Mouse (Mus musculus) forebrain, embryonic 12.5 days (tissue): ENCODE measurements around the gene Sbds. TPM values are rescaled to one million over a fixed set of nuclear protein-coding genes. Genes with fewer than 3 reads are reported as not detected.
"Not testable (repeated sequence)": the region's sequence is repeated elsewhere in the genome, so short reads cannot be mapped to it uniquely, and the experiment has no call there.

Source experiments
- ATAC-seq: fragments of 200-750 bp; cut with Nextera tagmentation; 2 replicates; pipeline ENCODE4 v1.8.0; 2017; ENCODE audit warnings: moderate TSS enrichment; ENCODE audit not compliant: low FRiP score
- H3K27ac ChIP-seq: fragments of 300-500 bp; sonication (generic); 2 replicates; pipeline ENCODE4 v1.5.1; 2016; ENCODE audit warnings: mild to moderate bottlenecking
- H3K27me3 ChIP-seq: fragments of 300-500 bp; sonication (generic); 2 replicates; pipeline ENCODE4 v1.6.1; 2016; ENCODE audit warnings: mild to moderate bottlenecking
- H3K36me3 ChIP-seq: fragments of 300-500 bp; sonication (generic); replicated peaks from 2 replicates; pipeline ENCODE4 v1.6.1; 2016; ENCODE audit warnings: mild to moderate bottlenecking
- H3K4me1 ChIP-seq: fragments of 300-500 bp; sonication (generic); 2 replicates; pipeline ENCODE4 v1.6.1; 2016
- H3K4me2 ChIP-seq: fragments of 300-500 bp; sonication (generic); 2 replicates; pipeline ENCODE4 v1.6.1; 2016; ENCODE audit warnings: mild to moderate bottlenecking, moderate library complexity
- H3K4me3 ChIP-seq: fragments of 300-500 bp; sonication (generic); replicated peaks from 2 replicates; pipeline ENCODE4 v1.5.1; 2016; ENCODE audit warnings: mild to moderate bottlenecking
- H3K9ac ChIP-seq: fragments of 300-500 bp; sonication (generic); 2 replicates; pipeline ENCODE4 v1.6.1; 2016; ENCODE audit warnings: mild to moderate bottlenecking
- H3K9me3 ChIP-seq: fragments of 300-500 bp; sonication (generic); 2 replicates; pipeline ENCODE4 v1.6.1; 2016
- WGBS: fragments of 180-500 bp; shearing (Covaris S2); methylation state at CpG from one replicate; pipeline ENCODE4 v1.1.7; 2016; 5-methylcytosine and 5-hydroxymethylcytosine counted together
- polyA plus RNA-seq: library from polyadenylated mRNA; unstranded; fragments of >200 nt; fragmentation: Nextera tagmentation; extraction: Ambion mirVana; gene quantifications from 2 replicates; pipeline ENCODE4 v1.2.1, GENCODE M21; 2016

Gene Sbds
- polyA plus RNA-seq, 1 experiment from 2014 or later = 74.9 TPM

DNA sequence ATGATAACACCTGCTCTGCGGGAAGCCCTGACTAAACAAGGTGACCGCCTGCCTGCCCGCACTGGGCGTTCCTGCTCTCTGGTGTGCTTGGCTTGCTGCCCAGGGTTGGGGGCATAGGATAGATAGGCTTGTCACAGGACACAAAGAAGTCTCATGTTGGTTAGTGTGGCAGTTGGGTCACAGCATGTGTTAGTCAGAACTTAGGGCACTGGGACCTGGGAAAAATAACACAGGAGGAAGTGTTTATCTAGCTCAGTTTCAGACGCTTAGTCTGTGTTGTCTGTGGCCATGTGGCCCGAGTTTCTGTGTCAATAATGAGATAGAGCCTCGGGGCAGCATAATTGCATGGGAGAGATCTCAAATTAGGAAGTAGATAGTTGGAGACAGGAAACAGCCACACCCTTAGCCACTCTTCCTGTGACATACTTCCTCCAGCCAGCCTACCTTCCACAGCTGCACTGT lies 22.7 kb upstream of the Sbds start:
- Histone ChIP-seq H3K27ac (no peak overlapping the region), H3K9ac (no peak overlapping the region), H3K36me3 (peaks cover 66% of the 10 kb centered on the region), H3K4me3 (no peak overlapping the region), H3K9me3 (no peaks in the 10 kb centered on the region), H3K4me2 (no peak overlapping the region), H3K27me3 (no peaks in the 10 kb centered on the region), H3K4me1 (no peaks in the 10 kb centered on the region)
- ATAC-seq = no peak
- 94% methylated on average over 7 of the region's 7 CpGs for WGBS

DNA sequence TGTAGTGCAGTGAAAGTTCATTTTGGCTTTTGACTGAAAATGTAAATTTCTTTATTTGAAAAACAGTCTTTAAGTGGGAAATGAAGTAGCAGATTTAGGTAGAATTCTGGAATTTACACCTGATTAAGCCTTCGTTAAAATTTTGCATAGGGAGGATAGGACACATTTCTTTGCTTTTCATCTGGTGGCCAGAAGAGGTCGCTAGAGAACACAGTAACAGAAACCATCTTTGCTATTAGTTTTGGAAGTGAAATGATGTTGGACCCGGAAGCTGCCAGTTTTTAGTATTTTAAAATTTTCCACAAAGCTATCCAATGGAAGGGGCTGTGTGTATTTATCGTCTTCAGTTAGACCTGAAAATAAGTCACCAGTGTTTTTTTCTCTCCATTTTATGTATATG lies 20.2 kb upstream of the Sbds start:
- no peaks in the 10 kb centered on the region for H3K4me1 ChIP-seq
- no peaks in the 10 kb centered on the region for H3K9me3 ChIP-seq
- ATAC-seq = no peak
- no peak overlapping the region for H3K4me2 ChIP-seq
- H3K4me3 ChIP-seq = no peak overlapping the region
- peaks cover 65% of the 10 kb centered on the region for H3K36me3 ChIP-seq
- H3K9ac ChIP-seq = no peak overlapping the region
- no peak overlapping the region for H3K27ac ChIP-seq
- 52% methylated on average over 4 of the region's 4 CpGs for WGBS
- no peaks in the 10 kb centered on the region for H3K27me3 ChIP-seq

DNA sequence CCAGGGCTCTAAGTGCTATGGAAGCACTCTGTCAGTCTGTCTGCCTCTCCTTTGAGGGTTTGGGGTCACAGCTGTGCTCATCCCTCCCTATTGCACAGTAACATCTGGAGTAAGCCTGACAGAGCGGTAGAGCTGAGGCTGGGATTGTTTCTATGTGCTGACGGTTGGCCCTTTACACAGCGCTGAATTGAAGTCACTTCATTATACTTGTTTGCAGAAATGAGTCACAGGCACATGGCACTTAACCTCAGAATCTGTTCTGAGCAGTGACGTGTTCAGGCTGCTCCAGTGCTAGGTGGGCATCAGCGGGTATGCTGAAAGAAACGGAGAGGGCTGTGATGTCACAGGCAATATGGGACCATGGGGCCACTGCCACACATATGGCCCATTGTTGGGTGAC lies 17.7 kb upstream of the Sbds start:
- peaks cover 66% of the 10 kb centered on the region for H3K36me3 ChIP-seq
- H3K4me3 ChIP-seq = no peak overlapping the region
- H3K9ac ChIP-seq = no peak overlapping the region
- H3K4me1 ChIP-seq = no peaks in the 10 kb centered on the region
- no peak for ATAC-seq
- H3K9me3 ChIP-seq = no peaks in the 10 kb centered on the region
- no peak overlapping the region for H3K4me2 ChIP-seq
- no peak overlapping the region for H3K27ac ChIP-seq
- 94% methylated on average over 6 of the region's 6 CpGs for WGBS
- no peaks in the 10 kb centered on the region for H3K27me3 ChIP-seq

DNA sequence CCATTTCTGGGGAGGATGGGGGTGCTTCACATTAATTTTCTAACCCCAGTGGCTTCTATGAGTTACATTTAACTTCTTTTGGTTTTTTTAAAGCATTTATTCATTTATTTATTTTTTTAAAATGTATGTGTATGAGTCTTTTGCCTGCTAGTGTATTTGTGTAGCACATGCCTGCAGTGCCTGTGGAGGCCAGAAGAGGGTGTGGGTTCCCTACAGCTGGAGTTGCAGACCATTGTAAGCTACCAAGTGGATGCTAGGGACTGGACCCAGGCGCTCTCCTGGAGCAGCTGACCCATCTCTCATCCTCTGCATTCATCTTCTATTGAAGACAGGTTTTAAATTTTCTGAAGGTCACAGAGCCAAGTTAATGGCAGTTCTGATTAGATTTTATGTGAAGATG lies 17.0 kb upstream of the Sbds start:
- Histone ChIP-seq H3K4me2 (no peak overlapping the region), H3K4me1 (no peaks in the 10 kb centered on the region), H3K27me3 (no peaks in the 10 kb centered on the region), H3K27ac (no peak overlapping the region), H3K9ac (no peak overlapping the region), H3K9me3 (no peaks in the 10 kb centered on the region), H3K4me3 (no peak overlapping the region), H3K36me3 (peaks cover 68% of the 10 kb centered on the region)
- WGBS = 97% methylated on average over 1 of the region's 1 CpGs
- no peak for ATAC-seq

DNA sequence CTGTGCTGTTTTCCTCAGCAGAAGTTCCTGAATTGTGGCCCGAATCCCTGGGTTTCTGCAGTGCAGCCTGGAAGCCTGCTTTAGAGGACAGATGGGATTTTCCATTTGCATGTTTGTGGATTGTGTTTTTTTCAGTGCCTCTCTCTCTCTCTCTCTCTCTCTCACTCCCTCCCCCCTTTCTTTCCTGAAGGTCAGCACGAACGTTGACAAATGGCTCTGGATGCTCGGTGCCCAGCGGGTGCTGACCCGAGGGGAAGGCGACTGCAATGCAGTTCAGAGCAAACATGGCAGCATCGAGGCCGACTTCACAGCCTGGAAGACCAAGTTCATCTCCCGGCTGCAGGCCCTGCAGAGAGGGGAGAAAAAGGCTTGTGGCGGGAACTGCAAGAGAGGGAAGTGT lies 13.6 kb upstream of the Sbds start:
- H3K27me3 ChIP-seq = no peaks in the 10 kb centered on the region
- H3K9ac ChIP-seq = no peak overlapping the region
- no peak for ATAC-seq
- H3K4me3 ChIP-seq = no peak overlapping the region
- WGBS = 81% methylated on average over 11 of the region's 11 CpGs
- no peak overlapping the region for H3K4me2 ChIP-seq
- H3K9me3 ChIP-seq = no peaks in the 10 kb centered on the region
- H3K27ac ChIP-seq = no peak overlapping the region
- H3K4me1 ChIP-seq = no peaks in the 10 kb centered on the region
- peaks cover 72% of the 10 kb centered on the region for H3K36me3 ChIP-seq

DNA sequence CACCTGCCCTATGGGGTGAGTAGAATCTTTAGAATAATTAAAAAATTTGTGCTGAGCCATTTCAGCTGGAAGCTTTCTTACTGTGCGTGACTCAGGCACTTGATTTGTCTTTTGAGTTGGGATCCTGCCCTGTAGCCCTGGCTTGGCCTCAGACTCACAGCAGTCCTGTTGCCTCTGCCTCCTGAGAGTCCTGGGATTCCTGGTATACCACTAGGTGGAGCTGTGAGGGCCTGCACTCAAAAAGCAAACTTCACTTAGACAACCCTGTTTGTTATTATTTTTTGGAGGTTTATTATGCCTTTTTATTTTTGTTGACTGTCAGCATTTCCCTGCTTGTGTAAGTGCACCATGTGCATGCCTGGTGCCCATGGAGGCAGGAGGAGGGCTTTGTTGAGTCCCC lies 12.0 kb upstream of the Sbds start:
- 94% methylated on average over 1 of the region's 1 CpGs for WGBS
- no peaks in the 10 kb centered on the region for H3K9me3 ChIP-seq
- H3K36me3 ChIP-seq = peaks cover 75% of the 10 kb centered on the region
- no peak for ATAC-seq
- no peaks in the 10 kb centered on the region for H3K4me1 ChIP-seq
- no peak overlapping the region for H3K4me3 ChIP-seq
- no peak overlapping the region for H3K4me2 ChIP-seq
- no peaks in the 10 kb centered on the region for H3K27me3 ChIP-seq
- no peak overlapping the region for H3K27ac ChIP-seq
- H3K9ac ChIP-seq = no peak overlapping the region

DNA sequence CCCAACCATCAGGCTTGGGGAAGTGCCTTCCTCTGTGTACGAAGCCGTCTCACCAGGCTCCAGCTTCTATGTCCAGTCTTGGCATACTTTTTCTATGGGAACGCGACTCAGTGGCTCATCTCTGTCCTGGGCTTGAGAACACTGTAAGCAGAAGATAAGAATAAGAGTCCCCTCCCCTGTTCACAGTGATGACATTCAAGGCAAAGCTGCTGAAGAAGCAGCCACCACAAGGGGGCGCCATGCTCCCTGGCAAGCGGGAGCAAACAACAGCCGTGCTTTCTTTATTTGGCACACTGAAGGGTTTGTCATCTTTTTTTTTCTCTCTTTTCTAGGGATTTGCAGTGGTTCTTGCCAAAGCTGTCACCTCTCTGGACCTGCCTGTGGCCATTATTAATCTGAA lies 11.3 kb upstream of the Sbds start:
- ATAC-seq = no peak
- H3K27me3 ChIP-seq = no peaks in the 10 kb centered on the region
- no peaks in the 10 kb centered on the region for H3K4me1 ChIP-seq
- 83% methylated on average over 7 of the region's 7 CpGs for WGBS
- no peak overlapping the region for H3K9ac ChIP-seq
- H3K4me2 ChIP-seq = no peak overlapping the region
- no peaks in the 10 kb centered on the region for H3K9me3 ChIP-seq
- peaks cover 68% of the 10 kb centered on the region for H3K36me3 ChIP-seq
- H3K27ac ChIP-seq = no peak overlapping the region
- H3K4me3 ChIP-seq = no peak overlapping the region

DNA sequence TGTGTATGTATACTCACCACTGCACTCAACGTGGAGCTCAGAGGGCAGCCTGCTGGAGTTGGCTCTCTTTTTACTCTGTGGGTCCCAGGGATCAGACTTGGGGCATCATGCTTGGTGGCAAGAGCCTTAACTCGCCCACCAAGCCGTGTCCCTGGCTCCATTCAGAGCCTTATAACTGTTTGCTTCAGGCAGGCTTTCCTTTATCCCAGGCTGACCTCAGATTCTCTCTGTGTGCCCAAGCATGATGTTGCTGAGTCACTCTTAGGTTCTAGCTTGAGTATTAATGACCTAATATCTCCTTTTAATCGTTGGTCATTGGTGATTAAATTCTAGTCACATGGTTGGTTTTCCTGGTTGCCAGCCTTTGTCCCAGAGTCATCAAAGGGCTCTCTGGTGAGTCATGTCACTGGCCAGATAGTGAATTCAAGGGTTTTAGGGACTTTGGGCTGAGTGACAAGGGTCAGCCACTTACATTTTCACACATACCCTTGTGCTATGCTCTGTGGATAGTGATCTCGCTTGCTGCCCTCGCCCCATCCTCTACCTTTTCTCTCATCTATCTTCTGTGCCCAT lies 9.2 kb upstream of the Sbds start:
- Histone ChIP-seq H3K4me3 (no peak overlapping the region), H3K9me3 (no peaks in the 10 kb centered on the region), H3K27me3 (no peaks in the 10 kb centered on the region), H3K27ac (no peak overlapping the region), H3K4me2 (no peak overlapping the region), H3K9ac (no peak overlapping the region), H3K4me1 (no peaks in the 10 kb centered on the region), H3K36me3 (peaks cover 56% of the 10 kb centered on the region)
- WGBS = 91% methylated on average over 6 of the region's 6 CpGs
- no peak for ATAC-seq

DNA sequence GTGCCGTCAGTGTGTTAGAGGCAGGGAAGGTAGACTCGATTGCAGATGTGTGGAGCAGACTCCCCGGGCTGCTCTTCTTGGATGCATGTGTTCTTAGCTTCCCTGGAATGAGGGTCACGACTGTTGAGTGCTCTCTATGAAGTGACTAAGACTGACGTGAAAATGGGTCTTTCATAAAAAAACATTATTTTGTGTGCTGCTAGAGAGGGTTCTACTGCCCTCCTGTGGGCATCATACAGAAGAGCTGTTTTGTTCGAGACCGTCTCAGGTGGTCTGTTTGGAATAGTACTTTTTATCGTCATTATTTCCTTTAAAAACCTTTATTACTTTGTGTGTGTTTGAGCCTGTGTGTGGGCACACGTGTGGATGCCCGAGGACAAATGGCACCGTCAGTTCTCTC lies 8.1 kb upstream of the Sbds start:
- Histone ChIP-seq H3K4me3 (no peak overlapping the region), H3K4me2 (no peak overlapping the region), H3K36me3 (peaks cover 47% of the 10 kb centered on the region), H3K4me1 (no peaks in the 10 kb centered on the region), H3K9ac (no peak overlapping the region), H3K9me3 (no peaks in the 10 kb centered on the region), H3K27me3 (no peaks in the 10 kb centered on the region), H3K27ac (no peak overlapping the region)
- ATAC-seq = no peak
- 84% methylated on average over 11 of the region's 11 CpGs for WGBS

DNA sequence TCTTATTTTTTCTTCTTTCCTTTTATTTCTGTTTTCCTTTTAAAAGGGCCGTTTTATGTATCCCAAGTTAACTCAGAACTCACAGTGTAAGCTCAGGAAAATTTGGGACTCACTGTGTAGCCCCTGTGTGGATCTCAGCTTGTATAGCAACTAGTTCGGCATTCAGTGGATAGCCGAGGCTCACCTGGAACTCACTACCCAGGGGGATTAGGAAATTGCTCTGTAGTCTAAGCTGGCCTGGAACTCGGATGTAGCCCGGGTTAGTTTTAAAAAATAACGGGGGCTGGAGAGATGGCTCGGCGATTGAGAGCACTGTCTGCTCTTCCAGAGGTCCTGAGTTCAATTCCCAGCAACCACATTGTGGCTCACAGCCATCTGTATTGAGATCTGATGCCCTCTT lies 2.0 kb upstream of the Sbds start:
- H3K36me3 ChIP-seq = peaks cover 13% of the 10 kb centered on the region
- no peaks in the 10 kb centered on the region for H3K9me3 ChIP-seq
- H3K4me1 ChIP-seq = peaks cover 25% of the 10 kb centered on the region
- peak overlapping the region; percentile 69 for H3K4me3 ChIP-seq
- peak overlapping the region; percentile 73 for H3K9ac ChIP-seq
- no peak for ATAC-seq
- H3K4me2 ChIP-seq = peak overlapping the region; percentile 67
- H3K27me3 ChIP-seq = no peaks in the 10 kb centered on the region
- H3K27ac ChIP-seq = peak overlapping the region; percentile 79; the same call in 1 of the 2 replicates
- 9% methylated on average over 8 of the region's 8 CpGs for whole genome bisulfite sequencing

DNA sequence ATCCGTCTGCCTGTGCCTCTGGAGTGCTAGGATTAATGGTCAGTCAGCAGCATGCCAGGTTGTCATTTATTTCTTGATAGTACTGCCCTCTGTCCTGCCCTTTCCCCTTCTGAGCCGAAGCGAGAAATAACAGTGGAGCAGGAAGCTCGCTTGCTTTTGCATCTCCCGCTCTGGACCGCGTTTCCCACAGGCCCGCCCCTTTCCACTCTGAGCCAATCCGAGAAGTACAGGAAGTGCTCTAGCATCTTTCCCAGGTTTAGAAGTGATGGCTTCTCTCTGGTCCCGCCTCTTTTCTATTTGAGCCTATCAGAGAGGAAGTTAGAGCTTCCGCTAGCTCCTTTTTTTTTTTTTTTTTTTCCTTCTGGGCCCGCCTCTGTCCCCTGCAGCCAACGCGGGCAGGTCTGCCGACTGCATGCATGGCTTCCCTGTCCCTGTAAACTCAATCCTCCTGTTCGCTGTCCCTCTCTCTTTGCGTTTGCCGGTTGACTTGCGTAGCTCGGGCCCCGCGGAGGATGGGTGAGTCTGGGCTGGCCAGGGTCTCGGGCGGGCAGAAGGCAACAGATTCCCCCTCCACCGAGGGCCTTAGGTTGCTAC lies 1.4 kb upstream of the Sbds start:
- ATAC-seq = peak; percentile 94
- H3K27ac ChIP-seq = peak overlapping the region; percentile 79; the same call in 1 of the 2 replicates

DNA sequence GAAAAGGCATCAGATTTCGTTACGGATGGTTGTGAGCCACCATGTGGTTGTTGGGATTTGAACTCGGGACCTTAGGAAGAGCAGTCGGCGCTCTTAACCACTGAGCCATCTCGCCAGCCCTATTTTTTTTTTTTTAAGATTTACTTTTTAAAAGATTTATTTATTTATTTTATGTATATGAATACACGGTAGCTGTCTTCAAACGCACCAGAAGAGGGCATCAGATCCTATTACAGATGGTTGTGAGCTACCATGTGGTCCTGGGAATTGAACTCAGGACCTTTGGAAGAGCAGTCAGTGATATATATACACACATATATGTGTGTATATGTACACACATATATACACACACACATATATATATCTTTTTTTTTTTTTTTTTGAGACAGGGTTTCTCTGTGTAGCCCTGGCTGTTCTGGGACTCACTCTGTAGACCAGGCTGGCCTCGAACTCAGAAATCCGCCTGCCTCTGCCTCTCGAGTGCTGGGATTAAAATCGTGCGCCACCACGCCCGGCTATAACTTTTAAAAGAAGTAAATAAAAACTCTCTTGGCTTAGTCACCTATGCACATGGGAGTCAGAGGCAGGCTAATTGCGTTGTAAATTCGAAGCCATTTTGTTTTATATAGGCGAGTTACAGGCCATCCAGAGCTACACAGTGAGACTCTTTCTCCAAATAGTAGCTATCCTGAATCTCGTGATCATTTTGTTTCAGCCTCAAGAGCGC lies 632 bp upstream of the Sbds start:
- ATAC-seq = peak; percentile 4; the same call in 1 of the 2 replicates
- peak overlapping the region; percentile 87 for H3K4me2 ChIP-seq
- H3K9me3 ChIP-seq, H3K9ac ChIP-seq, H3K27me3 ChIP-seq: not testable (repeated sequence)
- WGBS = 32% methylated on average over 20 of the region's 20 CpGs
- peaks cover 21% of the 10 kb centered on the region for H3K36me3 ChIP-seq
- H3K4me1 ChIP-seq = peaks cover 25% of the 10 kb centered on the region
- H3K27ac ChIP-seq = peak overlapping the region; percentile 67; the same call in 1 of the 2 replicates
- H3K4me3 ChIP-seq = peak overlapping the region; percentile 74

More for the DNA sequence above, 1.4 kb upstream of the Sbds start:
- Histone ChIP-seq H3K27me3 (no peaks in the 10 kb centered on the region), H3K36me3 (peaks cover 18% of the 10 kb centered on the region), H3K4me3 (peak overlapping the region; percentile 69), H3K9me3 (no peaks in the 10 kb centered on the region), H3K9ac (peak overlapping the region; percentile 73), H3K4me1 (peaks cover 25% of the 10 kb centered on the region), H3K4me2 (peak overlapping the region; percentile 87)
- WGBS = under 1% methylated on average over 25 of the region's 25 CpGs
